Mouse (Mus musculus): Measurements from ENCODE around the gene Mfsd4a. TPM values are rescaled to one million over a fixed set of nuclear protein-coding genes. Genes with fewer than 3 reads are reported as not detected.

Mfsd4a gene
- 3.8 TPM for polyA plus RNA-seq (2014; fragmentation: Illumina TruSeq; extraction: RNeasy Lipid Tissue Mini Kit (QIAGEN cat#74804))

GRCm38 (mm10) chr1:132067261-132068255 is at the start of gene Mfsd4a:
Gene Mfsd4a (minus strand): TSS chr1:132068062.

GRCm38 (mm10) chr1:132007282-132007815 is 60.5 kb downstream of the Mfsd4a start, which contains the start of gene Elk4:
Gene Elk4 (plus strand): TSS chr1:132007607.

Other genes starting within 250 kb of the Mfsd4a start
- gene Slc41a1, start 240.6 kb downstream of the Mfsd4a start, polyA plus RNA-seq (2014; fragmentation: Illumina TruSeq; extraction: RNeasy Lipid Tissue Mini Kit (QIAGEN cat#74804)), result 23.7 TPM
- 3.7 TPM for gene Rab29, start 200.8 kb downstream of the Mfsd4a start, polyA plus RNA-seq (2014; fragmentation: Illumina TruSeq; extraction: RNeasy Lipid Tissue Mini Kit (QIAGEN cat#74804))
- 217 TPM for gene Nucks1, start 157.5 kb downstream of the Mfsd4a start, polyA plus RNA-seq (2014; fragmentation: Illumina TruSeq; extraction: RNeasy Lipid Tissue Mini Kit (QIAGEN cat#74804))
- 14.2 TPM for gene Slc45a3, start 105.1 kb downstream of the Mfsd4a start, polyA plus RNA-seq (2014; fragmentation: Illumina TruSeq; extraction: RNeasy Lipid Tissue Mini Kit (QIAGEN cat#74804))
- gene Elk4, start 60.5 kb downstream of the Mfsd4a start, polyA plus RNA-seq (2014; fragmentation: Illumina TruSeq; extraction: RNeasy Lipid Tissue Mini Kit (QIAGEN cat#74804)), result 29.4 TPM
- 0.23 TPM for gene Cdk18, start 71.6 kb upstream of the Mfsd4a start, polyA plus RNA-seq (2014; fragmentation: Illumina TruSeq; extraction: RNeasy Lipid Tissue Mini Kit (QIAGEN cat#74804))
- not detected for gene Lemd1, start 123.4 kb upstream of the Mfsd4a start, polyA plus RNA-seq (2014; fragmentation: Illumina TruSeq; extraction: RNeasy Lipid Tissue Mini Kit (QIAGEN cat#74804))
- gene AC124108.1, start 123.4 kb upstream of the Mfsd4a start, polyA plus RNA-seq (2014; fragmentation: Illumina TruSeq; extraction: RNeasy Lipid Tissue Mini Kit (QIAGEN cat#74804)), result not detected
- gene Gm10188, start 161.7 kb upstream of the Mfsd4a start, polyA plus RNA-seq (2014; fragmentation: Illumina TruSeq; extraction: RNeasy Lipid Tissue Mini Kit (QIAGEN cat#74804)), result not detected
- gene Klhdc8a, start 230.6 kb upstream of the Mfsd4a start, polyA plus RNA-seq (2014; fragmentation: Illumina TruSeq; extraction: RNeasy Lipid Tissue Mini Kit (QIAGEN cat#74804)), result 0.17 TPM
- gene Nuak2, start 248.1 kb upstream of the Mfsd4a start, polyA plus RNA-seq (2014; fragmentation: Illumina TruSeq; extraction: RNeasy Lipid Tissue Mini Kit (QIAGEN cat#74804)), result 1.1 TPM